Mouse (Mus musculus) forebrain, embryonic 16.5 days (tissue): ENCODE measurements at regions not wholly inside any gene's neighbourhood (a gene's known extent, or its start where the extent isn't known, plus 50 kb on each side); places are given as distances from the start of the nearest gene placed in this dataset.
A peak's percentile ranks its signal among the peaks of the same experiment; 100 is the strongest.

Experiments
- ATAC-seq: fragments of 200-750 bp; cut with Nextera tagmentation; 2 replicates; pipeline ENCODE4 v1.8.0; 2017; ENCODE audit warnings: mild to moderate bottlenecking, moderate library complexity
- H3K27ac ChIP-seq: fragments of 300-500 bp; sonication (generic); 2 replicates; pipeline ENCODE4 v1.5.1; 2014; ENCODE audit warnings: low read length, control low read depth
- H3K27me3 ChIP-seq: fragments of 300-500 bp; sonication (generic); replicated peaks from 2 replicates; pipeline ENCODE4 v1.6.1; 2014; ENCODE audit warnings: low read length; ENCODE audit not compliant: control insufficient read depth, insufficient read depth
- H3K36me3 ChIP-seq: fragments of 300-500 bp; sonication (generic); 2 replicates; pipeline ENCODE4 v1.6.1; 2014; ENCODE audit not compliant: control insufficient read depth, insufficient read depth
- H3K4me1 ChIP-seq: fragments of 300-500 bp; sonication (generic); replicated peaks from 2 replicates; pipeline ENCODE4 v1.6.1; 2014; ENCODE audit warnings: low read length; ENCODE audit not compliant: control insufficient read depth, insufficient read depth
- H3K4me2 ChIP-seq: fragments of 300-500 bp; sonication (generic); 2 replicates; pipeline ENCODE4 v1.6.1; 2014; ENCODE audit warnings: mild to moderate bottlenecking, low read length, control low read depth
- H3K4me3 ChIP-seq: fragments of 300-500 bp; sonication (generic); replicated peaks from 2 replicates; pipeline ENCODE4 v1.5.1; 2014; ENCODE audit warnings: mild to moderate bottlenecking, low read length, control low read depth
- H3K9ac ChIP-seq: fragments of 300-500 bp; sonication (generic); replicated peaks from 2 replicates; pipeline ENCODE4 v1.6.1; 2014; ENCODE audit warnings: low read depth, low read length, control low read depth
- H3K9me3 ChIP-seq: fragments of 300-500 bp; sonication (generic); 2 replicates; pipeline ENCODE4 v1.6.1; 2016; ENCODE audit warnings: low read length; ENCODE audit not compliant: control insufficient read depth
- WGBS: fragments of 180-500 bp; shearing (Covaris S2); extraction: QIAGEN DNeasy Blood & Tissue Kit; methylation state at CpG from one replicate; pipeline ENCODE4 v1.1.7; 2014; 5-methylcytosine and 5-hydroxymethylcytosine counted together

DNA sequence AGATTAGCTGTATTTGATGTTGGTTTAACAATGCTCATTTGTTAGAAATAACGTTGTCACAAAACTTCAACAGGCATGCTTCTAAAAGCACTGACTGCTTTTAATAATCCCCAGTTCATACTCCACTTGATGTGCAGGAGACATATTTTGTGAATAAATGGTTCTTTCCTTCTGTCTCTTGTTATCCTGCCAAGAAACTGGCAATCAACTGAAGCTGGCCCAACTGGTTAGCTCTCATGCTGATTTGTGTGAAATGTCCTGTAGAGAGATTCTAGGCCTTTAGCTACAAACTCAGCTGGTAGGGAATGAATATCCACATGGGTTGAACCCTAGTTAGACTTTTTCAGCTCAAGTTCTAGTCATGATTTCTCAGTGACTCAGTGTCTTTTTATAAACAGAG is 647.8 kb upstream of the Cntnap5b start:
- H3K27ac ChIP-seq = no peak overlapping the region
- no peak overlapping the region for H3K4me3 ChIP-seq
- H3K9ac ChIP-seq = no peak overlapping the region
- 0 out of 2 replicates have a peak, but pooled peaks have one; percentile 38 for ATAC-seq
- no peaks in the 10 kb centered on the region for H3K36me3 ChIP-seq
- H3K27me3 ChIP-seq = no peaks in the 10 kb centered on the region
- H3K9me3 ChIP-seq = no peaks in the 10 kb centered on the region
- 62% methylated on average over 1 of the region's 1 CpGs for WGBS
- H3K4me1 ChIP-seq = no peaks in the 10 kb centered on the region
- H3K4me2 ChIP-seq = no peak overlapping the region

DNA sequence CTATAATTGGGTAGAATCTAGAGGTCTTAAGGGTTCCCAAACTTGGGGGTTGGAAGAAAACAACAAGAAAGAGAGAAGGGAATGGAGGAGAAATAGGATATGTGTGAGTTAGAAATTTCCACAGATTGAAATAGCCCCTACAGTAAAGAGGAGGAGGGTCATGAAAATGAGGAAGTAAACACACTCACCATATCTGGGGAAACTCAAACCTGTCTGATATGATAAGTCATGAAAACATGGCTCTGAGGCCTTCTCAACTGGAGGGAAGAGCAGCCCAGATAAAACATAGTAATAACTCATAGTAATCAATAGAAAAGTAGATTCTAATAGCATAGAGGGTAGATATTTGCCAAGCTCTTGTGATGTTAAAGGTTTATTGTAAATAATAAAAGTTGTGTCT is 638.4 kb upstream of the Cntnap5b start:
- no peak overlapping the region for H3K4me3 ChIP-seq
- no peaks in the 10 kb centered on the region for H3K27me3 ChIP-seq
- H3K36me3 ChIP-seq = no peaks in the 10 kb centered on the region
- no peak for ATAC-seq
- no peak overlapping the region for H3K27ac ChIP-seq
- no peaks in the 10 kb centered on the region for H3K4me1 ChIP-seq
- no peak overlapping the region for H3K9ac ChIP-seq
- H3K9me3 ChIP-seq = no peaks in the 10 kb centered on the region
- no peak overlapping the region for H3K4me2 ChIP-seq

DNA sequence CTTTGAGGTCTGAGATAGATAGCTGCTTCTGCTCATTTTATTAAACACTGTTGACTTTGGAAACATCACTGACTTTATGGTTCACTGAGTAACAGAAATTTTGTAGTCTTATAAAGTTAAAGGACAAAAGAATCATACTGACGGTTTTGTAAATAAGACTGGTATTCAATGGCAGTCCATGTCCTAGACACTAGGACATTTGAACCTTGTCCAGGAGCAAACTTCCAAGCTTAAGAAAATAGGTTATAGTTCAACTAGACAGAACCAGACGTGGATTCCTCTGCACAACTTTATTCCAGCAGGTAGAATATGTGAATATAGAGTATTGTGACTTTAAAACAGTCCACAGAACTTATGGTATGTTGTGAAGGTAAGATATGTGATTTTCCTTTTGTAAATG is 635.0 kb upstream of the Cntnap5b start:
- Histone ChIP-seq H3K27ac (no peak overlapping the region), H3K4me1 (no peaks in the 10 kb centered on the region), H3K4me3 (no peak overlapping the region), H3K9me3 (no peaks in the 10 kb centered on the region), H3K4me2 (no peak overlapping the region), H3K36me3 (no peaks in the 10 kb centered on the region), H3K27me3 (no peaks in the 10 kb centered on the region), H3K9ac (no peak overlapping the region)
- 61% methylated on average over 2 of the region's 2 CpGs for whole genome bisulfite sequencing
- ATAC-seq = no peak

DNA sequence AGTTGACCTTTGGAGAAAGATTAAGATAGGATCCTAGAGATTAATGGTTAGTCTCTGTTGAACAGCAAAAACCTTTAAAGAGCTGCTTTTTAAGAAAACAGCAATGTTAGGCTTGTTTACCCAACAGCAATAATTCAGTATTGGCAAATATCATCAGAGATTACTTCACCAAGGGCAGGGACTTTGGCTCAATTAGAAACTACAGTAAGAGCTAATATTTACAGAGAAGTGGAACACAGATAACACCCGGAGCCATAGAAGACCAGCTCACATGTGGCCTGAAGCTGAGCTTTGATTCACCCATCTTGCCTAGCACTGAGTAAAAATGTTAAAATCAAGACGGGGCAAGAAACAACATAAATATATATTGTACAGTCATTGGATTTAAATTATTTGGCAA is 611.9 kb upstream of the Cntnap5b start:
- 90% methylated on average over 2 of the region's 2 CpGs for whole genome bisulfite sequencing
- Histone ChIP-seq H3K4me1 (no peaks in the 10 kb centered on the region), H3K9ac (no peak overlapping the region), H3K36me3 (no peaks in the 10 kb centered on the region), H3K4me3 (no peak overlapping the region), H3K4me2 (no peak overlapping the region), H3K27me3 (no peaks in the 10 kb centered on the region), H3K27ac (no peak overlapping the region), H3K9me3 (no peaks in the 10 kb centered on the region)
- no peak for ATAC-seq
